Mouse (Mus musculus) CH12.LX (cell line): Measurements from ENCODE around the gene Prelp. TPM values are rescaled to one million over a fixed set of nuclear protein-coding genes. Genes with fewer than 3 reads are reported as not detected.
A peak's percentile ranks its signal among the peaks of the same experiment; 100 is the strongest.

Experiments
- DNase-seq: peaks from one replicate; pipeline ENCODE4 v3.0.0-alpha.2; 2013; ENCODE audit errors: extremely low read depth
- H3K27ac ChIP-seq: 2 replicates; pipeline ENCODE4 v1.5.1; 2012; ENCODE audit warnings: low read depth, mild to moderate bottlenecking, control low read depth, moderate library complexity; ENCODE audit not compliant: insufficient read depth
- H3K27me3 ChIP-seq: replicated peaks from 2 replicates; pipeline ENCODE3; 2012; ENCODE audit warnings: inconsistent platforms
- H3K36me3 ChIP-seq, 2 experiments: replicated peaks in 1 of 2; 2 replicates each; pipeline versions ENCODE3 to v1.6.1; 2012; ENCODE audit warnings: inconsistent platforms in 1 of 2, low read length in 1 of 2, mild to moderate bottlenecking in 1 of 2, mixed read lengths in 1 of 2, moderate library complexity in 1 of 2; ENCODE audit not compliant: control insufficient read depth in 1 of 2, insufficient read depth in 1 of 2
- H3K4me1 ChIP-seq, 2 experiments: 2 replicates each; pipeline ENCODE4 v1.6.1; 2012; ENCODE audit warnings: inconsistent platforms in 1 of 2, moderate library complexity in 1 of 2; ENCODE audit not compliant: insufficient read depth in 2 of 2, control insufficient read depth in 1 of 2
- H3K4me2 ChIP-seq: 2 replicates; pipeline ENCODE4 v1.6.1; 2012; ENCODE audit warnings: low read depth, mild to moderate bottlenecking, control low read depth; ENCODE audit not compliant: poor library complexity, insufficient read depth, severe bottlenecking
- H3K4me3 ChIP-seq, 3 experiments: fragments of 150-350 bp in 1 of 3; sonication (generic) in 1 of 3; replicated peaks in 1 of 3; 2 replicates each; pipeline versions ENCODE3 to v1.5.1; 2011 to 2012; ENCODE audit warnings: low read depth in 2 of 3, low read length in 2 of 3, mild to moderate bottlenecking in 2 of 3, moderate library complexity in 2 of 3, control low read depth in 1 of 3, improper control_type of control experiment in 1 of 3, inconsistent platforms in 1 of 3, mixed read lengths in 1 of 3; ENCODE audit not compliant: poor library complexity in 1 of 3
- H3K79me2 ChIP-seq: replicated peaks from 2 replicates; pipeline ENCODE4 v1.6.1; 2012; ENCODE audit warnings: mild to moderate bottlenecking, moderate library complexity; ENCODE audit not compliant: control insufficient read depth, poor library complexity, insufficient read depth, severe bottlenecking; ENCODE audit errors: extremely low read depth
- H3K9ac ChIP-seq: 2 replicates; pipeline ENCODE4 v1.6.1; 2012; ENCODE audit warnings: low read depth, mild to moderate bottlenecking, control low read depth, moderate library complexity; ENCODE audit not compliant: insufficient read depth
- H3K9me3 ChIP-seq: replicated peaks from 2 replicates; pipeline ENCODE3; 2012; ENCODE audit warnings: low read length, inconsistent platforms, mixed read lengths
- BHLHE40 ChIP-seq: IDR thresholded peaks from 2 replicates; pipeline ENCODE4 v1.6.1; 2011; ENCODE audit warnings: mild to moderate bottlenecking, low read depth, low read length, improper control_type of control experiment
- CHD1 ChIP-seq: IDR thresholded peaks from 2 replicates; pipeline ENCODE4 v1.6.1; 2012; ENCODE audit warnings: low read depth, low read length, improper control_type of control experiment, inconsistent platforms
- CHD2 ChIP-seq: IDR thresholded peaks from 2 replicates; pipeline ENCODE4 v1.6.1; 2011; ENCODE audit warnings: low read length, improper control_type of control experiment
- CTCF ChIP-seq, 2 experiments: IDR thresholded peaks in 1 of 2; conservative IDR thresholded peaks in 1 of 2; 2 replicates each; pipeline ENCODE4 v1.5.1; 2011 to 2012; ENCODE audit warnings: low read depth in 2 of 2, low read length in 2 of 2, improper control_type of control experiment in 1 of 2, inconsistent platforms in 1 of 2, mild to moderate bottlenecking in 1 of 2, moderate library complexity in 1 of 2
- E2F4 ChIP-seq: IDR thresholded peaks from 2 replicates; pipeline ENCODE4 v1.6.1; 2011; ENCODE audit warnings: low read depth, low read length, improper control_type of control experiment; ENCODE audit not compliant: insufficient replicate concordance
- ELF1 ChIP-seq: IDR thresholded peaks from 2 replicates; pipeline ENCODE4 v1.6.1; 2014; ENCODE audit warnings: low read depth, mild to moderate bottlenecking, inconsistent platforms, low read length, improper control_type of control experiment
- EP300 ChIP-seq: IDR thresholded peaks from 2 replicates; pipeline ENCODE4 v1.6.1; 2011; ENCODE audit warnings: low read length, improper control_type of control experiment
- GABPA ChIP-seq: IDR thresholded peaks from 2 replicates; pipeline ENCODE4 v1.6.1; 2012; ENCODE audit warnings: low read depth, low read length, improper control_type of control experiment, inconsistent platforms; ENCODE audit not compliant: insufficient replicate concordance
- IRF4 ChIP-seq: IDR thresholded peaks from 2 replicates; pipeline ENCODE4 v1.6.1; 2014; ENCODE audit warnings: low read depth, mild to moderate bottlenecking, inconsistent platforms, low read length, improper control_type of control experiment
- JUN ChIP-seq: IDR thresholded peaks from 2 replicates; pipeline ENCODE4 v1.6.1; 2011; ENCODE audit warnings: low read depth, mild to moderate bottlenecking, low read length, improper control_type of control experiment, moderate library complexity; ENCODE audit not compliant: insufficient read depth
- KAT2A ChIP-seq: IDR thresholded peaks from 2 replicates; pipeline ENCODE4 v1.6.1; 2012; ENCODE audit warnings: low read length, improper control_type of control experiment, inconsistent platforms; ENCODE audit not compliant: insufficient replicate concordance
- MAFK ChIP-seq: IDR thresholded peaks from 2 replicates; pipeline ENCODE4 v1.6.1; 2011; ENCODE audit warnings: low read length, improper control_type of control experiment; ENCODE audit not compliant: insufficient replicate concordance
- MAZ ChIP-seq: IDR thresholded peaks from 2 replicates; pipeline ENCODE4 v1.6.1; 2012; ENCODE audit warnings: low read depth, mild to moderate bottlenecking, inconsistent platforms, low read length, improper control_type of control experiment, moderate library complexity
- MEF2A ChIP-seq: IDR thresholded peaks from 2 replicates; pipeline ENCODE4 v1.6.1; 2014; ENCODE audit warnings: low read depth, mild to moderate bottlenecking, inconsistent platforms, low read length, improper control_type of control experiment, borderline replicate concordance
- MXI1 ChIP-seq: IDR thresholded peaks from 2 replicates; pipeline ENCODE4 v1.6.1; 2011; ENCODE audit warnings: mild to moderate bottlenecking, low read depth, low read length, improper control_type of control experiment
- MYC ChIP-seq: IDR thresholded peaks from 2 replicates; pipeline ENCODE4 v1.6.1; 2011; ENCODE audit warnings: low read depth, mild to moderate bottlenecking, improper control_type of control experiment, low read length
- NELFE ChIP-seq: IDR thresholded peaks from 2 replicates; pipeline ENCODE4 v1.6.1; 2011; ENCODE audit warnings: low read depth, low read length, improper control_type of control experiment
- NRF1 ChIP-seq: IDR thresholded peaks from 2 replicates; pipeline ENCODE4 v1.6.1; 2014; ENCODE audit warnings: low read depth, mild to moderate bottlenecking, inconsistent platforms, low read length, improper control_type of control experiment, moderate library complexity
- PAX5 ChIP-seq: IDR thresholded peaks from 2 replicates; pipeline ENCODE4 v1.6.1; 2012; ENCODE audit warnings: low read length, inconsistent platforms, mixed read lengths
- POLR2A ChIP-seq: IDR thresholded peaks from 2 replicates; pipeline ENCODE4 v1.6.1; 2011; ENCODE audit warnings: low read depth, mild to moderate bottlenecking, improper control_type of control experiment, low read length
- POLR2AphosphoS2 ChIP-seq: IDR thresholded peaks from 2 replicates; pipeline ENCODE4 v1.6.1; 2011; ENCODE audit warnings: low read depth, low read length, improper control_type of control experiment
- RAD21 ChIP-seq: IDR thresholded peaks from 2 replicates; pipeline ENCODE4 v1.6.1; 2011; ENCODE audit warnings: low read depth, mild to moderate bottlenecking, low read length, improper control_type of control experiment, moderate library complexity
- SIN3A ChIP-seq: IDR thresholded peaks from 2 replicates; pipeline ENCODE4 v1.6.1; 2012; ENCODE audit warnings: low read length, improper control_type of control experiment, inconsistent platforms
- SMC3 ChIP-seq: IDR thresholded peaks from 2 replicates; pipeline ENCODE4 v1.6.1; 2011; ENCODE audit warnings: low read depth, low read length, improper control_type of control experiment
- USF2 ChIP-seq: conservative IDR thresholded peaks from 2 replicates; pipeline ENCODE4 v1.6.1; 2011; ENCODE audit warnings: low read depth, low read length, improper control_type of control experiment
- ZC3H11A ChIP-seq: IDR thresholded peaks from 2 replicates; pipeline ENCODE4 v1.6.1; 2012; ENCODE audit warnings: low read depth, mild to moderate bottlenecking, inconsistent platforms, low read length, improper control_type of control experiment
- ZNF384 ChIP-seq: IDR thresholded peaks from 2 replicates; pipeline ENCODE4 v1.6.1; 2012; ENCODE audit warnings: low read depth, low read length, improper control_type of control experiment, inconsistent platforms
- dilution Hi-C: fragments of 300-500 bp; cut with MboI; formaldehyde crosslinking; loops from 2 replicates; pipeline ENCODE4 v1.14.3; 2020; ENCODE audit warnings: low sequenced_read_pairs; ENCODE audit not compliant: extremely low pct_unique_long_range_greater_than_20kb, extremely low pct_ligation_motif_present
- in situ Hi-C: fragments of 300-500 bp; cut with MboI; formaldehyde crosslinking; loops from 3 replicates; pipeline ENCODE4 v1.14.3; 2019; ENCODE audit warnings: low sequenced_read_pairs, low pct_ligation_motif_present, low pct_unique_long_range_greater_than_20kb, mixed read lengths
- polyA plus RNA-seq: library from polyadenylated mRNA; unstranded; fragments of >175 nt; gene quantifications from 2 replicates; pipeline ENCODE4 v1.2.1, GENCODE M21; 2012; ENCODE audit warnings: low read depth; ENCODE audit not compliant: insufficient read length
- total RNA-seq, 2 experiments: library from RNA; depleted of rRNA; stranded (reverse); fragments of 300-350 nt in 1 of 2; fragments of >200 nt in 1 of 2; gene quantifications; 2 replicates each; pipeline ENCODE4 v1.2.3; 2012 to 2014

Prelp gene
- total and polyA plus RNA-seq, 3 experiments: not detected

GRCm38 (mm10) chr1:133967481-133968017 lies 46.3 kb upstream of the Prelp start:
- in situ Hi-C loops (loop anchor here (10.0 kb wide), 1 partner anchor 47 kb away; no protein-coding TSS in a partner anchor), dilution Hi-C loops (no loop called here)
- TF ChIP-seq BHLHE40 (no peak), SMC3 (no peak), POLR2AphosphoS2 (no peak), MEF2A (no peak), MAFK (no peak), EP300 (no peak), CHD2 (no peak), MYC (no peak), NRF1 (no peak), ELF1 (no peak), NELFE (no peak), CTCF (conservative IDR thresholded peaks at IDR 0.05 in 1 of 2, IDR thresholded peaks at IDR 0.05 in 1 of 2; ENCODE audit: low read depth in 2 of 2, low read length in 2 of 2) (no peak), USF2 (no peak), GABPA (no peak), POLR2A (no peak), E2F4 (no peak), IRF4 (no peak), ZC3H11A (no peak)
- H3K4me3 ChIP-seq: no peak overlapping the region
- no peaks in the 10 kb centered on the region for H3K9me3 ChIP-seq
- H3K79me2 ChIP-seq: no peaks in the 10 kb centered on the region
- DNase-seq: peak; percentile 2
- H3K27ac ChIP-seq: no peak overlapping the region
- no peak overlapping the region for H3K4me2 ChIP-seq
- no peak overlapping the region for H3K9ac ChIP-seq
- peaks cover 77% of the 10 kb centered on the region for H3K27me3 ChIP-seq
- H3K36me3 ChIP-seq: no peaks in the 10 kb centered on the region
- H3K4me1 ChIP-seq: peaks cover 4 to 17% of the 10 kb centered on the region in 2 experiments

DNA sequence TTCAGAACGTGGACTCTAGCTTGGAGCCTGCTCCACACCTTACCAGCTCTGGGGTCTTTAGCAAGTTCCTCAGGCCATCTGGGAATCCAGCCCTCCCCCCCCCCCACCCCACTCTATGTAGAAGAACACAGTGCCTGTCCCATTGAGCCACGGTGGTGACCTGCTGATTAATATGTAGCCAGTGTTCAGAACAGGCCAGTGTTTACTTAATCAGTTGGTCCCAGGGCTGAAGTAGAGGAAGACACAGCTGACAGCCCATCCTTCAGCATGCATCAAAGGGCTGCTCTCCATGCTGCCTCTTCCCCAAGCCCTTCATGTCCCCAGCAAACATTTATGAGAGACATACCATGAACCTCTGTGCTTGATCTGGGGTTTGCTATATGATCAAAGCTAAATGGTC lies 44.8 kb upstream of the Prelp start:
- Histone ChIP-seq H3K4me3 (no peak overlapping the region), H3K36me3 (no peaks in the 10 kb centered on the region), H3K9ac (no peak overlapping the region), H3K27ac (no peak overlapping the region), H3K9me3 (no peaks in the 10 kb centered on the region), H3K79me2 (no peaks in the 10 kb centered on the region), H3K27me3 (peaks cover 74% of the 10 kb centered on the region), H3K4me2 (no peak overlapping the region), H3K4me1 (peaks cover 4 to 17% of the 10 kb centered on the region in 2 experiments)
- dilution Hi-C loops: no loop called here
- TF ChIP-seq NRF1: no peak
- no peak for TF ChIP-seq KAT2A
- no peak for TF ChIP-seq MXI1
- no peak for TF ChIP-seq PAX5
- no peak for TF ChIP-seq ZNF384
- TF ChIP-seq ZC3H11A: no peak
- TF ChIP-seq CHD1: no peak
- TF ChIP-seq E2F4: no peak
- no peak for TF ChIP-seq MEF2A
- no peak for TF ChIP-seq POLR2A
- no peak for TF ChIP-seq MAZ
- TF ChIP-seq NELFE: no peak
- no peak for TF ChIP-seq RAD21
- TF ChIP-seq SIN3A: no peak
- no peak for TF ChIP-seq IRF4
- no peak for TF ChIP-seq JUN
- TF ChIP-seq ELF1: no peak
- in situ Hi-C loops: loop anchor here (10.0 kb wide), 1 partner anchor 49 kb away; no protein-coding TSS in a partner anchor
- DNase-seq: no peak
